Mouse (Mus musculus) G1E (cell line): Measurements from ENCODE around the gene Fam71a. TPM values are rescaled to one million over a fixed set of nuclear protein-coding genes. Genes with fewer than 3 reads are reported as not detected.

Experiments used
- ATAC-seq: 2 replicates; pipeline ENCODE4 v1.8.0; 2016; ENCODE audit warnings: mild to moderate bottlenecking; ENCODE audit not compliant: insufficient number of reproducible peaks, poor library complexity, low FRiP score, severe bottlenecking; ENCODE audit errors: extremely low read depth
- DNase-seq: peaks from one replicate; pipeline ENCODE4 v3.0.0; 2012; ENCODE audit warnings: low spot score
- H3K27me3 ChIP-seq: 2 replicates; pipeline ENCODE4 v1.6.1; 2012; ENCODE audit warnings: mild to moderate bottlenecking, low read length, inconsistent platforms; ENCODE audit not compliant: insufficient read depth
- H3K36me3 ChIP-seq: replicated peaks from 2 replicates; pipeline ENCODE3; 2012; ENCODE audit warnings: mild to moderate bottlenecking, inconsistent platforms
- H3K4me1 ChIP-seq: 2 replicates; pipeline ENCODE4 v1.6.1; 2012; ENCODE audit warnings: low read depth, low read length, inconsistent platforms, mixed read lengths; ENCODE audit not compliant: insufficient read depth
- H3K4me3 ChIP-seq: 2 replicates; pipeline ENCODE4 v1.5.1; 2012; ENCODE audit warnings: low read depth, mild to moderate bottlenecking, inconsistent platforms, low read length, moderate library complexity, mixed read lengths
- H3K9me3 ChIP-seq: replicated peaks from 2 replicates; pipeline ENCODE4 v1.6.1; 2012; ENCODE audit warnings: inconsistent platforms
- CTCF ChIP-seq: IDR thresholded peaks from 2 replicates; pipeline ENCODE4 v1.5.1; 2012; ENCODE audit warnings: low read depth, low read length, inconsistent platforms, mixed read lengths
- GATA1 ChIP-seq: IDR thresholded peaks from 2 replicates; pipeline ENCODE4 v1.6.1; 2012; ENCODE audit warnings: borderline replicate concordance, low read length, inconsistent platforms, mixed read lengths
- GATA2 ChIP-seq: IDR thresholded peaks from 2 replicates; pipeline ENCODE4 v1.6.1; 2012; ENCODE audit warnings: low read depth, low read length, inconsistent platforms, borderline replicate concordance
- POLR2AphosphoS5 ChIP-seq: IDR thresholded peaks from 2 replicates; pipeline ENCODE4 v1.6.1; 2012; ENCODE audit warnings: low read depth, low read length, inconsistent platforms; ENCODE audit not compliant: insufficient replicate concordance
- TAL1 ChIP-seq: conservative IDR thresholded peaks from 2 replicates; pipeline ENCODE4 v1.6.1; 2012; ENCODE audit warnings: low read depth, low read length, inconsistent platforms, mixed read lengths
- polyA plus RNA-seq: library from polyadenylated mRNA; stranded (reverse); fragments of >175 nt; gene quantifications from 2 replicates; pipeline ENCODE4 v1.2.3, GENCODE M21; 2012
- total RNA-seq, 2 experiments: library from RNA; stranded (forward) in 1 of 2; stranded (reverse) in 1 of 2; fragments of 200-1000 nt in 1 of 2; fragments of >200 nt in 1 of 2; fragmentation: Nextera tagmentation in 1 of 2; gene quantifications; 2 replicates each; pipeline ENCODE4 v1.2.3; 2014 to 2017

Fam71a gene
- total and polyA plus RNA-seq, 3 experiments: 0.05 TPM; not detected in 2

DNA sequence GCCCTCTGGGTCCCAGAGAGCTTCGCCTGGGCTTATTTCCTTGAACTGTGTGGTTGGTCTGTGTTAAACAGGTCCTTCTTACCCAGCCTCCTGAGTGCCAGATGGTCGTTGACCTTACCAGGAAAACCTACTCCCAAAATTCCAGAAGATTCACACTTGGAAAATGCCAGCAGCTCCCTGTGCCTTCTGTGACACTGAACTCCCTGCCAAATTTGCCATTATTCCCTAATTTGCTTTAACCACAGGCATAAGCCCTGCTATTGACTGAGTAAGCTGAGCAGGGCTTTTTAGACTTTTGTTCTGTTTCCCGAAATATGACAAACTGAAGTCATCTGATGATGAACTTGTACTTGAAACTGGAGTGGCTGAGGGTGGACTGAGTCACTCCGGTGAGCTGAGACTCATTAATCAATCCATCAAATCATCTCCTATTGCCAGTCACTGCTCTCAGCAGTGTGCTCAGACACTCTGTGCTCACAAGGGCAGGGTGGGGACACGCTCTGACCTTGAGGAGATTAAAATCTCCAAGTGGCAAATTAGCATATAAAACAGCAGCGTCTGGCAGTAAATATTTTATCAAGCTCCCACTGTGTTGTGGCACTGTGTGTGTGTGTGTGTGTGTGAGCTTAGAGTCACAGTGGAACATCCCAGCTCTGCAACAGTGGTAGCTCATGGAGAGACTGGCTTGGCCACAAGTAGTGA lies 25.2 kb upstream of the Fam71a start:
- Histone ChIP-seq H3K9me3 (no peaks in the 10 kb centered on the region), H3K36me3 (no peaks in the 10 kb centered on the region), H3K4me3 (no peak overlapping the region), H3K4me1 (no peaks in the 10 kb centered on the region; the same call in 1 of the 2 replicates), H3K27me3 (peaks cover 58% of the 10 kb centered on the region)
- DNase-seq (no peak), ATAC-seq (no peak)
- TF ChIP-seq GATA1 (no peak), POLR2AphosphoS5 (no peak), GATA2 (no peak)

DNA sequence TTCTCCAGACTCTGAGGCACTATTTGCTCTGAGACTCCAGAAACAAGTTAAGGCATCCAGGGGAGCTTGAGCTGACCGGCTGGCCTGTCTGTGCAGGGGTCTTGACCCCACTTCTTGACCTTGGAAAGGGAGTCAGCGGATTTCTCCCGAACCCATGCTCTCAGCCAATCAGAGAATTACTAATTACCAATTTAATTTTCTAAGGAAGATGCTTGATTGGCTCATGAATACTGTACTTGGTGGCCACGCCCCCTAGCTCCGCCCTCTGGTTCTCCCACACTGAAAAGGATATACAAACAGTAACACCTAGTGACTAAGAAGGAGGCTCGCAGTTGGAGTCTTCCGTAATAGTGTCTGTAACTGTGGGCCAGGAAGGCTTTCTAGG lies 21.8 kb upstream of the Fam71a start:
- no peak for TF ChIP-seq POLR2AphosphoS5
- no peak for TF ChIP-seq GATA2
- TF ChIP-seq CTCF: no peak
- TF ChIP-seq GATA1: no peak
- H3K4me1 ChIP-seq: peaks cover 10% of the 10 kb centered on the region
- H3K27me3 ChIP-seq: peaks cover 80% of the 10 kb centered on the region
- peaks cover 12% of the 10 kb centered on the region for H3K9me3 ChIP-seq
- H3K36me3 ChIP-seq: no peaks in the 10 kb centered on the region
- ATAC-seq (peak; percentile 31; the same call in 1 of the 2 replicates), DNase-seq (no peak)
- no peak overlapping the region for H3K4me3 ChIP-seq

DNA sequence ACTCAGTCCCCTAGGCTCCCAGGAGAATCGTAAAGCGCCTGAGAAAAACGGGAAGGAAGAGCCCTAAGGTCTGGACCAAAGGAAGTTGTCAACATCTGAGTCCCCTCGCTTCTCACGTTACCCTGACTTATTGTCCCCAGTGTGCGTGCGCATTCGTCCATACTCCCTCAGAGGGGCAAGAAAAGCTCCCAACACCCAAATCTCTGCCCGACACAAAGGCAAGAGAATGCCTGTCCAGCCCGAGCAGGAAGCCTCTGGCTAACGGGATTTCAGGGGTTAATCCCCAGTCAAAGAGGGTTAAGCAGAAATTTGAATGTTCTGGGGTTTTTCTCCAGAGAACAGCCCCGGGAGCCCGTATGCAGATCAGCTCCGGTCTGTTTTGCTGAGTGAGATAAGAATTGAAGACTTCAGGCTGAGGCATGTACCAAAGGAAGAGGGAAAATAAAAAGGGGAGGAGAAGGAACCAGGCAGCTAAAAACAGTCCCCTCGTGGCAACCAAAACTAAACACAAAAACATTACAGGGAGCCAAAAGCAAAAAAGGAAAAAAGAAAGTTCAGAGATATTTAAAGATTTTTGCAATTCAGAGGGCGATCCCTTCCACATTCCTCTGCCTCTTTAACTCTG lies 21.3 kb upstream of the Fam71a start:
- H3K9me3 ChIP-seq: peaks cover 12% of the 10 kb centered on the region
- TF ChIP-seq GATA1 (no peak), POLR2AphosphoS5 (no peak), GATA2 (no peak), TAL1 (no peak), CTCF (no peak)
- ATAC-seq (no peak), DNase-seq (no peak)
- H3K27me3 ChIP-seq: peaks cover 81% of the 10 kb centered on the region
- H3K36me3 ChIP-seq: no peaks in the 10 kb centered on the region
- H3K4me1 ChIP-seq: peaks cover 10% of the 10 kb centered on the region
- no peak overlapping the region for H3K4me3 ChIP-seq

DNA sequence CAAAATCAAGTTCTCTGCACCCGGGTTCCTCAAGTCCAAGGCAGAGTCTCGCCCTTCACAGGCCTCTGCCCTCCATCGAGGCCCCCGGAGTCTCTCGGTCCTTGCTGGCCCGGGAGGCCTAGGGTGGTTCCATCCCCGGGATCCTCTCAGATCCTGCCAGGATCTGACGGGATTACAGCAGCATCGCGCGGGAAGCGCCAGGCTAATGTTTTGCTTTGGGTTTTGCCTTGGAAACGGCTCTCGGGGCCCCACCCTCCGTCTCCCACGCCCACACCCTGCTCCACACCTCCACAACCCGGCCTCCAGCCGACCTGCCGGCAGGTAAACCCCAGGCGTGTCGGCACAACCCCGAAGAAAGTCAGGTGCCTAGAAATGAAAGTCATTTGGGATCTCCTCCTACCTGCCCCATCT lies 20.2 kb upstream of the Fam71a start:
- Histone ChIP-seq H3K36me3 (no peaks in the 10 kb centered on the region), H3K27me3 (peaks cover 78% of the 10 kb centered on the region), H3K4me1 (peaks cover 10% of the 10 kb centered on the region), H3K9me3 (peaks cover 12% of the 10 kb centered on the region), H3K4me3 (no peak overlapping the region)
- ATAC-seq (no peak), DNase-seq (no peak)
- TF ChIP-seq POLR2AphosphoS5: no peak
- no peak for TF ChIP-seq TAL1
- no peak for TF ChIP-seq GATA1
- no peak for TF ChIP-seq CTCF
- no peak for TF ChIP-seq GATA2

DNA sequence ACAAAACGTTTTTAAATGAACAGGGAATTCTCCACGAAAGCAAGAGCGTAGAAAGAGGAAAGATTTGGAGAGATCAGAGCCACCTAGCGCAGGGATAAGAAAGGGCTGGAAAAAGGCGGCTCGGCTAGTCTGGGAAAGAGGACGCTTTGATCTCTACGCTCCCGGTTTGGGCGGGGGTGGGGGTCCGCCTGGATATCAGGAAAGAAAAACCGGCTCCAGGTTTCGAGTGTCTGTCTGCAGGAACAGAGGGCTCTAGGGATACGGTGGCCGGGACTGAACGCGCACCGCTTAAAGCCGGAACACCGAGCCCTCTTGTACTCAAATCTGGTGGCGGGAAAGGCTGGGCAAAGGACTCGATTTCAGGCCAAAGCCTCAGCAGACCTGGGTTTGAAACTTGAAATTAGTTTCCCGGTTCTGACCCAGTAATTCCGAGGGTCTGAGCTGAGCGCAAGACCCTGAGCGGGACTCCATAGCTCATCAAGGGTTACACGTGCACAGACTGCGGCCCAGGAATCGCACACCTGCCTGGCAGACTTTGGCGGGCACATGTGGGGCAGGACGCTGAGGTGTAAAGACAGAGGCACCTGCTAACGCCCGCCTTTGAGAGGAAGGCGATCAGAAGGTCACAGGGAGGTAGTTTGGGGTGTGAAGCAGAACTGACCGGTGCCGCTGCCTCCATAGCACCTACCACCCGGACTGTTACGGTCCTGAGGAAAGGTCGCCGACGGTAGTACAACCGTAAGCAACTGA lies 19.6 kb upstream of the Fam71a start:
- Histone ChIP-seq H3K4me1 (peaks cover 10% of the 10 kb centered on the region), H3K9me3 (peaks cover 12% of the 10 kb centered on the region), H3K27me3 (peaks cover 77% of the 10 kb centered on the region), H3K4me3 (no peak overlapping the region), H3K36me3 (no peaks in the 10 kb centered on the region)
- TF ChIP-seq TAL1: no peak
- no peak for TF ChIP-seq POLR2AphosphoS5
- TF ChIP-seq GATA2: no peak
- no peak for TF ChIP-seq GATA1
- DNase-seq: no peak
- no peak for ATAC-seq

DNA sequence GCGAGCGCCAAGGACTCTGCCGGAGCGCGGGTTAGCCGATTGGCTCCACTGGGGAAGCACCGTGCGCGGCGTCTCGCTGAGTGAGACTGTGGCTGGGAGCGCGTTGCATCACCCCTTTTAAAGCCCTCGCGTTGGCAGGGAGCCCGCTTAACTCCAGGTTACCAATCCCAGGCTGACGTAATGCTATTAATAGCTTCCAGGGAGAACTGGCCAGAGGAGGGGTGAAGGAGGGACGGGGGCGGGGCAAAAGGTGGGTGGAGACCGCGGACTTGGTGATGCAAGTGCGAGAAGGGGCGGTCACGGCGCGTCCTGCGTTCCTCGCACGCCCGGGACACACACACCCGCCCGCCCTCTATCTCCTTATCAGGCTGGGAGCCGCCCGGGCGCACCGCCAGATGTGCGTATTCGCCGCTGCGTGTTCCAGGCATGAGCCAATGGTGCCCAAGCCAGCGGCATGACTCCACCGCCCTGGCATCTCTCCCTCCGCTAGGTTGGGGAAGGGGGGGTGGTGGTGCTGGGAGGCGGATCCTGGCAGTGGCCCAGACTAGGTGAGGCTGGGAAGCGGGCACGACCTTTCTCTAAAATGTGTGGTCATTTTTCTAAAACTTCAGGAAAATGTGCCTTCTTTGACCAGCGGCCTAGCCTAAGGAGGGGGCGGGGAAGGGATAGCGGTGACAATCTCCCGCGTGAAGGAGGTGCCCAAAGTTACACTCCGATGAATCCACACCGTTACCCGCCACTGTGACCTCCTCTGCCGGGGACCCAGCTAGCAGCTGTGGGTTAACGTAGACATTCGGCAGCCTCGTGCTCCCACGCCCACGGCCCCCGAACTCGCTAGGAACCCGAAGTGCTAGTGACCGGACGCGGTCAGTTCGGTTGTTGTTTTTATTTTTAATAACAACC lies 18.8 kb upstream of the Fam71a start:
- Histone ChIP-seq H3K4me1 (peaks cover 10% of the 10 kb centered on the region), H3K27me3 (peaks cover 78% of the 10 kb centered on the region), H3K4me3 (peak overlapping the region; percentile 35; the same call in 1 of the 2 replicates), H3K9me3 (peaks cover 12% of the 10 kb centered on the region), H3K36me3 (no peaks in the 10 kb centered on the region)
- no peak for ATAC-seq
- no peak for DNase-seq
- no peak for TF ChIP-seq TAL1
- TF ChIP-seq CTCF: no peak
- TF ChIP-seq GATA1: no peak
